Mouse (Mus musculus): ENCODE results near the gene 4930519P11Rik. TPM values are rescaled to one million over a fixed set of nuclear protein-coding genes. Genes with fewer than 3 reads are reported as not detected.

Gene 4930519P11Rik
- polyA plus RNA-seq, 1 experiment from 2014 or later: not detected

DNA sequence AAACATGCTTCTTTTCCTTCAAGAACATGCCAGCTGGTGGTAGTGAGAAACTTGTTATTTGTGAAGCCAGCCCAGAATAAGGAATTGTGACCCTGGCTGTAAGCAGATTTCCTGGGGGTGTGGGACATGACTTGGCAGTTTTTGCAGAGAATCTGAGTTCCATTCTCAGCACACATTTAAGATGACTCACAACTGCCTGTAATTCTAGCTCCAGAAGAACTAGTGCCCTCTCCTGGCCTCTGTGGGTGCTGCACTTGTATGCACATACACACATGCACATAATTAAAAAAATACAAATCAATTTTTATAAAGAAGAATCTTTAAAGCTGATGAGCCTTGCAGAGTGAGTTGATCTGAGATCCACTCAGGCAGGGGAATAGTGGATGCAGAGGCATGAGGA, 10.9 kb upstream of the 4930519P11Rik start:
- H3K27ac ChIP-seq: no peak overlapping the region
- H3K4me3 ChIP-seq: no peak overlapping the region
- no peaks in the 10 kb centered on the region for H3K9me3 ChIP-seq (replicated peaks)
- no peaks in the 10 kb centered on the region for H3K27me3 ChIP-seq
- no peak for ATAC-seq (replicated peaks; ENCODE audit: insufficient number of reproducible peaks, insufficient read depth, low FRiP score, low read depth)
- H3K4me2 ChIP-seq: no peak overlapping the region
- no peaks in the 10 kb centered on the region for H3K4me1 ChIP-seq (replicated peaks)
- peaks cover 8% of the 10 kb centered on the region; the same call in 1 of the 2 replicates for H3K36me3 ChIP-seq
- H3K9ac ChIP-seq: no peak overlapping the region

DNA sequence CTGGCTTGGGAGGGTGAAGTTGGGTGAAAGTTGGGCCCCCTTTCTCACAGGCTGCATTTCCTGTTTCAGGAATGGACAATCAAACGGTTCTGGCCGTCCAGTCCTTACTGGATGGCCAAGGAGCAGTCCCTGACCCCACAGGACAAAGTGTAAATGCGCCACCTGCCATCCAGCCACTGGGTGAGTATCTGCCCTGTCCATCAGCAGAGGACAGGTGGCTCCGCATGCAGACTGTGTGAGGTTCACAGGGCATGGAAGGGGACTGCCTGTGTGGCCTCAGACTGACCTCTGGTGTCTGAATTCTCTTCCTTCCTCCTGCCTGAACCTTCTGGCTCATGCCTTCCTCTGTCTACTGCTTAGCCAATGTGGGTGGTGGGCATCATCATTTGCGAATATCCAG, 8.4 kb upstream of the 4930519P11Rik start:
- H3K9ac ChIP-seq: no peak overlapping the region
- no peaks in the 10 kb centered on the region for H3K27me3 ChIP-seq
- no peak for ATAC-seq (replicated peaks; ENCODE audit: insufficient number of reproducible peaks, insufficient read depth, low FRiP score, low read depth)
- no peak overlapping the region for H3K27ac ChIP-seq
- peaks cover 8% of the 10 kb centered on the region; the same call in 1 of the 2 replicates for H3K36me3 ChIP-seq
- H3K4me3 ChIP-seq: no peak overlapping the region
- H3K4me1 ChIP-seq (replicated peaks): no peaks in the 10 kb centered on the region
- H3K9me3 ChIP-seq (replicated peaks): no peaks in the 10 kb centered on the region
- whole genome bisulfite sequencing: 65% methylated on average over 5 of the region's 5 CpGs
- H3K4me2 ChIP-seq: no peak overlapping the region

DNA sequence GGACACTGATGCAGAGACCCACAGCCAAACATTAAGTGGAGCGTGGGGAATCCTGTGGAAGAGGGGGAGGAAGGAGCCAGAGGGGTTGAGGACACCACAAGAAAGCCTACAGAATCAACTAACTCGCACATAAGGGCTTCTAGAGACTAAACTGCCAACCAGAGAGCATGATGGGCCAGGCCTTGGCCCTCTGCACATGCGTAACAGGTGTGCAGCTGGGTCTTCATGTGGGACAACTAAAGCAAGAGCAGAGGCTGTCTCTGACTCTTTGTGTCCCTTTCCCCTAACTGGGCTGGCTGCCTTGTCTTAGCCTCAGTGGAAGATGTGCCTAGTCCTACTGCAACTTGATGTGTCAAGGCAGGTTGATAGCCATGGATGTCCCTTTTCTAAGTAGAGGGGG, 3.8 kb upstream of the 4930519P11Rik start:
- WGBS: 86% methylated on average over 3 of the region's 3 CpGs
- Histone ChIP-seq H3K36me3 (no peaks in the 10 kb centered on the region), H3K27ac (no peak overlapping the region), H3K27me3 (no peaks in the 10 kb centered on the region), H3K9me3 (replicated peaks) (no peaks in the 10 kb centered on the region), H3K9ac (no peak overlapping the region), H3K4me2 (no peak overlapping the region), H3K4me1 (replicated peaks) (peaks cover 10% of the 10 kb centered on the region), H3K4me3 (no peak overlapping the region)
- ATAC-seq (replicated peaks; ENCODE audit: insufficient number of reproducible peaks, insufficient read depth, low FRiP score, low read depth): no peak

DNA sequence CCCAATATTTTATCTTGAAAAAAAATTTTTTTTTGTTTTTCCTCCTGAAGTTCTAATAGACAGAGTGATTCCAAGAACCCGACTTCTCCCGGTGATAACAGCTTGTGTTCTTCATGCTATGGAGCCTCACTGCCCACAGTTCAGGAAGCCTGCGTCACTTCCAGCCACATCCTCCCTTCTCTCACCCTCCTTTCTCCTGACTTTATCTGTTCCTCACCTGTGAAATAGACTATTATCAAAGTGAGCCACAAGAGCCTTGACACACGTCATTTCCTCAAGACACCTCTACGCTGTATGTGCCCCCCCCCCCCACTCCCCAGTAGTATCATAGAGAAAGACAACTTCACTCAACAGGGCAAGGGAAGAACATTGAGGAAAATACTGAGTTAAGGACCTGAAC, 2.4 kb upstream of the 4930519P11Rik start:
- H3K4me1 ChIP-seq (replicated peaks): peaks cover 10% of the 10 kb centered on the region
- H3K4me3 ChIP-seq: no peak overlapping the region
- H3K27ac ChIP-seq: peak overlapping the region; percentile 34; the same call in 1 of the 2 replicates
- WGBS: 68% methylated on average over 5 of the region's 5 CpGs
- H3K36me3 ChIP-seq: no peaks in the 10 kb centered on the region
- no peaks in the 10 kb centered on the region for H3K27me3 ChIP-seq
- peak overlapping the region; percentile 83; the same call in 1 of the 2 replicates for H3K4me2 ChIP-seq
- ATAC-seq (replicated peaks; ENCODE audit: insufficient number of reproducible peaks, insufficient read depth, low FRiP score, low read depth): no peak
- no peaks in the 10 kb centered on the region for H3K9me3 ChIP-seq (replicated peaks)
- no peak overlapping the region for H3K9ac ChIP-seq

DNA sequence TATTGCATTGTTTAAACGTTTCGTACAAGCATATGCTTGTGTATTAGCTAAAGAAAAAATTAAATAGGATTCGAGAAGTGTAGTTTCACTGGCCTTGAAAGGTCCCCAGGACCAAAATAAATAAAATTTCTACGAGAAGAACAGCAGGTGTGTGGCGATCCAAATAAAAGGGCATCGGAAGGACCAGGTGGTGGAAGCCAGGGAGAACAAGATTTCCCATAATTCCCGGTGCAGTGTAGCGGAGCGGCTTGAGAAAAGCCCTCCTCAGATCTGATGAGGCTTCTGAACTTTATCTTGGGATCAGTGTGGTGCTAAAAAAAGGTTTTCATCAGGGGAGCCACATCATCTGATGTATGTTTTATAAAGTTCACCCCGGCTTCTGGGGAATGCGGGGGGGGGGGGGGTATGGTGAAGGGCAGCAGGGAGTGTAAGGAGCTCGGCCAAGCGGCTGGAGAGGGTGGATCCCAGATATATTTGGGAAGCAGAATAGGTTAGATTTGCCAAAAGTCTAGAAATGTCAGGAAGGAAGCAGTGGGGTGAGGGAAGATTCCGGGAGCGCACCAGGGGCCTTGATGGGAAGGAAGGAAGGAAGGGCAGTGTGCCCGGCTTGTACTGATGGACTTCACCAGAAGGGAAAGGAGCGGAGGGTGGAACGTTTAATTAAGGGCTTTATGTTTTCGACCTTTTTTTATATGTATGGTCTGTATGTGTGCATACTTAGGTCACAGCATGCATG, 1.8 kb upstream of the 4930519P11Rik start:
- peak overlapping the region; percentile 6; the same call in 1 of the 2 replicates for H3K4me3 ChIP-seq
- WGBS: 60% methylated on average over 19 of the region's 19 CpGs
- no peaks in the 10 kb centered on the region for H3K36me3 ChIP-seq
- no peak overlapping the region for H3K9ac ChIP-seq
- H3K4me2 ChIP-seq: peak overlapping the region; percentile 83
- peaks cover 10% of the 10 kb centered on the region for H3K4me1 ChIP-seq (replicated peaks)
- ATAC-seq (replicated peaks; ENCODE audit: insufficient number of reproducible peaks, insufficient read depth, low FRiP score, low read depth): no peak
- H3K27me3 ChIP-seq: no peaks in the 10 kb centered on the region
- H3K27ac ChIP-seq: peak overlapping the region; percentile 95
- H3K9me3 ChIP-seq (replicated peaks): no peaks in the 10 kb centered on the region

DNA sequence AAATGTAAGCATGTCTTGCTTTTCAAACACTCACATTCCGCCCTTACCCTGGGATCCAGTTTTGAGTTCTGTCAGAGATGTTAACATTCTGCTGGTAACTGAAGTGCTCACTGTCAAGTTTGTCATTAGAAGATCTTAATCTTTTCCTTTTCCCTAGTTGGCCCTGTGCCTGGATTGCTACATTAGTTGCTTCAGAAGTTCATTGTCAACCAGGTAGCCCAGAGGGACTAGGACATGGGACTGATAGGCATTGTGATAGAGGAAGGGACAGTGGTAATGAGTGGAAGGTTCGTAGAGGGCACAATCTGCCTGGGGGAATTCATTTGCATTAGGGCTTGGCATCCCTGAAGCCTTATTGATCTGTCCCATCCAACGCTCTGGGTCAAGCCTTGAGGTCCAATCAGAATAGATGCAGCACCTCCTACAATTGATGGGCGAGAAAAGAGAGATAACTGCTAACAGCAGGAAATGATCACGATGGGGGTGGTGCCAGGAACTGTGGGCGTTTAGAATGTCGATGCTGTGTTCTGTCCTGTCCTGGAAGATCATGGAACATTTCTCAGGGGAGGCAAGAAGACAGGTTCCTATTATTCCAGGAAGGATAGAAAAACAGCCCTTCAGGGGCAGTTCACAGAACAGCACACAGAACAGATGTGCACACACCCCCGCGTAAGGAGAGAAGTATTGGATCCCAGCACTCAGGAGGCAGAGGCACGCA, 4.0 kb downstream of the 4930519P11Rik start:
- H3K9ac ChIP-seq: no peak overlapping the region
- no peaks in the 10 kb centered on the region for H3K9me3 ChIP-seq (replicated peaks)
- H3K4me2 ChIP-seq: no peak overlapping the region
- H3K36me3 ChIP-seq: no peaks in the 10 kb centered on the region
- ATAC-seq (replicated peaks; ENCODE audit: insufficient number of reproducible peaks, insufficient read depth, low FRiP score, low read depth): no peak
- no peak overlapping the region for H3K4me3 ChIP-seq
- H3K4me1 ChIP-seq (replicated peaks): peaks cover 8% of the 10 kb centered on the region
- WGBS: 57% methylated on average over 10 of the region's 10 CpGs
- no peak overlapping the region for H3K27ac ChIP-seq
- peaks cover 4% of the 10 kb centered on the region; the same call in 1 of the 2 replicates for H3K27me3 ChIP-seq

DNA sequence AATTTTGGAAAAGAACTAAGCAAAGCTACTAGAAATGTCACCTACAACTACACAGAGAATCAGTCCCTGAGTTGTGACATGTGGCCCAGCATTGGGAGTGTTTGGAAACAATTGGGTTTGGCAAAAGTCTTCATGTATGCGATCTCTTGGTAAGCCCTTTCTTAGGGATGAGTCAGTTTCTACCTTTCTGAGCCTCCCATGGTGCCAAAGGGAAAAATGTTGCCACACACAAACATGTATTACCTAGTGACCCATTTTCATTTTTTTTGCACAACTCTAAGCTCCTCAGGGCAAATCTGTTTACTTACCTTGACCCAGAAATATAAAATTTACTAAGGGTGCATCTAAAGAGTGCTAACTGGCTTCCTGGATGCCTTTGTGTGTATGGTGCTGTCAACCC, 6.3 kb downstream of the 4930519P11Rik start:
- Histone ChIP-seq H3K9ac (no peak overlapping the region), H3K36me3 (no peaks in the 10 kb centered on the region), H3K27me3 (peaks cover 4% of the 10 kb centered on the region; the same call in 1 of the 2 replicates), H3K4me1 (replicated peaks) (peaks cover 12% of the 10 kb centered on the region), H3K27ac (no peak overlapping the region), H3K4me3 (no peak overlapping the region), H3K9me3 (replicated peaks) (no peaks in the 10 kb centered on the region), H3K4me2 (no peak overlapping the region)
- WGBS: 62% methylated on average over 1 of the region's 1 CpGs
- ATAC-seq (replicated peaks; ENCODE audit: insufficient number of reproducible peaks, insufficient read depth, low FRiP score, low read depth): no peak

DNA sequence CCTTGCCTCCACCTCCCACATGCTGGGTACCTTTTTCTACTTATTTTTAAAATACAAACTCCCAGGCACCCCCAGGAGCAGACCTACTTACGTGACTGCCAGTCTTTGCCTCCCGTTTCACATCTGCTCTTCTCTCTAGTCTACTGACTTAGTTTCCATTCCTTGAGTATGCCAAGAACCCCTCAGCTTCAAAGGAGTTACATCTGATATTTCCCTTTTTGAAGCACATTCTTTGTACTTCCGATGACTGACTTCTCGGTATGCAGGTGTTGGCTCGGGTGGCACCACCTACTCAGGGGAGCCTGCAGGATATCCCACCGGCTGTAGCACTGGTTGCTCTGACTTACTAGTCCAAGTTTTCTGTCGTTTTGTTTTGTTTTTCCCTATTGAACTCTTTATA, 9.1 kb downstream of the 4930519P11Rik start:
- Histone ChIP-seq H3K4me2 (peak overlapping the region; percentile 68), H3K27ac (peak overlapping the region; percentile 57)
- 34% methylated on average over 7 of the region's 7 CpGs for WGBS

DNA sequence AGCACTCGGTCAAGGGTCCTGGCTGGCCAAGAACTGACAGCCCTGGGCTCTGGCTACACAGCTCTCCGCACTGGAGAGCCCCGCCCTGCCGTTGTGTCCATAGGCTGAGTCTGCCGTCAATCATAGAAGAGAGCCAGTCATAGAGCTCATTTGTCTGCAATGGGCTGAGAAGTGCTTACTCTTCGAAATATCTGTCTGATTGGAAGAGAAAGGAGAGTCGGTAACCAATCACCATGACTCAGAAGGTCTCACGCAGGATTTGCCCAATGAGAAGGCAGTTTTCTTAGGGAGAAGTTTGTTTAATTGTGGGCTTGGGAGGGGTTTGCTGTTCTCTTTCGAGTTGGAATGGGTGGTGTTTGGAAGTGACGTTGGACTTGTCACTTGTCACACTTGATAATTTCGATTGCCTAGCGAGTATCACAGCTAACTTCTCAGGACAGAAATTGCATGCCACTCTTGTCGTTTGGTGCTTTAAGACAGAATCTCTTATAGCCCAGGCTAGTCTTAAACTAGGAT, 9.5 kb downstream of the 4930519P11Rik start, which contains the start of gene Pxmp4:
Gene Pxmp4, minus strand, starts transcription at position 71 of the 516 bp plus-strand sequence.
- Histone ChIP-seq H3K36me3 (no peaks in the 10 kb centered on the region), H3K9ac (peak within 1 kb of the TSS; percentile 78), H3K27me3 (peaks cover 4% of the 10 kb centered on the region; the same call in 1 of the 2 replicates), H3K9me3 (replicated peaks) (no peaks in the 10 kb centered on the region), H3K27ac (peak within 1 kb of the TSS; percentile 73), H3K4me3 (peak within 1 kb of the TSS; percentile 69), H3K4me1 (replicated peaks) (peaks cover 12% of the 10 kb centered on the region), H3K4me2 (peak within 1 kb of the TSS; percentile 68)
- peak; percentile 100 for ATAC-seq (replicated peaks; ENCODE audit: insufficient number of reproducible peaks, insufficient read depth, low FRiP score, low read depth)
- WGBS: under 1% methylated on average over 13 of the region's 13 CpGs

More for the DNA sequence above, 9.1 kb downstream of the 4930519P11Rik start:
- no peaks in the 10 kb centered on the region for H3K36me3 ChIP-seq
- peaks cover 12% of the 10 kb centered on the region for H3K4me1 ChIP-seq (replicated peaks)
- no peak for ATAC-seq (replicated peaks; ENCODE audit: insufficient number of reproducible peaks, insufficient read depth, low FRiP score, low read depth)
- no peaks in the 10 kb centered on the region for H3K9me3 ChIP-seq (replicated peaks)
- H3K4me3 ChIP-seq: peak overlapping the region; percentile 69
- peaks cover 4% of the 10 kb centered on the region; the same call in 1 of the 2 replicates for H3K27me3 ChIP-seq
- H3K9ac ChIP-seq: peak overlapping the region; percentile 43; the same call in 1 of the 2 replicates

DNA sequence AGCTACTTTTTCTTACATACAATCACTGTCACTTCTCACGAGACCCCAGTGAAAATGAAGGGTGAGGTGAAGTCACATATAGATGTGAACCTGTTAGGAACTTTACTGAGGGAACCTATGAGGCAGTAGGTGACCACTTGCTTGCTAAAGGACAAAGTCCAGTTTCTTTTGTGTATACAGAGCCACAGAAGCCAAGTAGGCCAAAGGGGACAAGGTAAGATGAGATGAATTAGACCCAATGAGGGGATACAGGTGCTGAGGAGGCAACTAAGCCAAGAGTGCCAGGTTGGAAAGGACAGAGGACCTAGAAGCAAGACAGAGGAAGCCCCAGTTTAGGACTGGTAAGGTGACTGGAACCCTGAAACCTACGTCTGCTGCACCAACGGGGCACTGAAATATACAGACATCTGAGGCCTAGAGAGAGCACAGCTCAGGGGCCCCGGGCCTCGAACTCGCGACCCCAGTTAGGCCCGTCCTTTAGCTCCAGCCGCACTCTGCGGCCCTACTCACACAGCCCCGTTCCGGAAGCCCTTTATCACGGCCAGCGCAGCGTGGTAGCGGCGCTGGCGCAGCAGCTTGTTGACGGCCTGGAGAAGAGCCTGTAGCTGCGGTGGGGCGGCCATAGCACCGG, 10.1 kb downstream of the 4930519P11Rik start:
- Histone ChIP-seq H3K4me2 (peak overlapping the region; percentile 68), H3K27ac (peak overlapping the region; percentile 73)
- no peak for ATAC-seq (replicated peaks; ENCODE audit: insufficient number of reproducible peaks, insufficient read depth, low FRiP score, low read depth)

DNA sequence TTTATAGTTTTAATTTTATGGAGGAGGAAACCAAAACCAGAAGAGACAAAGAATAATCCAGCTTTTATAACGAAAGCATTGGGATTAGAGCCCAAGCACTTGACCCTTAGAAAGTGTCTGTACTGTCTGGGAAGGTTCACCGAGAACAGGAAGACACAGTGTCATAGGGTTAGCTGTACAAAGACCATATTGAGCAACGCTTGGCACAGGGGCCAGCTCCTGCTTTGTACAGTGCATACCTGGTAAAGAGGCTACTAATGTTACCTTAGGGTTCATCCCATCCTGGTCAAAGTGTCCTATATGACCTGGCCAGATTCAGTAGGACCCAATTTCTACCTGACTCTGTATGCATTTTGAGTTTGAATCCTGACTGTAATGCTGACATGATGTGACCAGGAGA, 11.9 kb downstream of the 4930519P11Rik start:
- Histone ChIP-seq H3K27me3 (peaks cover 4% of the 10 kb centered on the region; the same call in 1 of the 2 replicates), H3K9me3 (replicated peaks) (no peaks in the 10 kb centered on the region), H3K9ac (no peak overlapping the region), H3K27ac (no peak overlapping the region), H3K4me2 (no peak overlapping the region), H3K36me3 (no peaks in the 10 kb centered on the region), H3K4me3 (no peak overlapping the region), H3K4me1 (replicated peaks) (peaks cover 12% of the 10 kb centered on the region)
- no peak for ATAC-seq (replicated peaks; ENCODE audit: insufficient number of reproducible peaks, insufficient read depth, low FRiP score, low read depth)
- 71% methylated on average over 3 of the region's 3 CpGs for WGBS

More for the DNA sequence above, 10.1 kb downstream of the 4930519P11Rik start:
- Histone ChIP-seq H3K36me3 (no peaks in the 10 kb centered on the region), H3K9me3 (replicated peaks) (no peaks in the 10 kb centered on the region), H3K4me3 (peak overlapping the region; percentile 69), H3K9ac (peak overlapping the region; percentile 78), H3K4me1 (replicated peaks) (peaks cover 12% of the 10 kb centered on the region), H3K27me3 (peaks cover 4% of the 10 kb centered on the region; the same call in 1 of the 2 replicates)
- WGBS: 13% methylated on average over 22 of the region's 22 CpGs
